Comparison of ENCODE assay signal across 28 mouse cellular contexts in the genomic region with DNA sequence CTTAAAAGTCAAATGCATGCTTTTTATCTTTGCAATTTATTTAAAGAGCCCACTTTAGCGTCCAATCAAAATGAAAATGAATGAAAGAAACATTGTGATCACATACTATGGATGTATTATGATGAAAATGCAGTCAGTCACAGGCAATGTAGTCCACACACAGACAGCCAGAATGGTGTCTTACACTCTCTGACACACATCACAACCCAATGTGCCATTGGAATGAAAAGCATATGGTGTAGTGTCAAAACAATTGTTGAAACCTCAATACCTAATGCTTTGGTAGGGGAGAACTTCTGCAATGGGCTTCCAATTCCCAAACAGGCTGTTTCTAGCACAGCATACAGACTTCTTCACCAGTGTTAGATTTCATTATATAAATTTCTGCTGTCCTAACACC.
"Had no signal": no experiment of that assay in that cellular context is flagged by ENCODE, and none has a peak within 500 bp of the region (broad histone marks: within the 10 kb centered on the region; RNA-seq: fewer than 3 reads in every experiment).

No protein-coding gene starts in this region.

- H3K4me1 ChIP-seq: heart, embryonic 13.5 days; heart, embryonic 15.5 days; hindbrain, embryonic 13.5 days; hindbrain, embryonic 15.5 days; intestine, embryonic 15.5 days; limb, embryonic 10.5 days; limb, embryonic 12.5 days; liver, embryonic 13.5 days; liver, embryonic 15.5 days had no signal

- DNase-seq: gastrocnemius, adult 2 months; gastrocnemius, postnatal 10 days; gastrocnemius, postnatal 36 days; heart, adult 18-20 months; heart, postnatal 14 days; heart, postnatal 36 days; kidney, adult 18-20 months; kidney, adult 8-10 months; kidney, postnatal 10 days; kidney, postnatal 25 days; kidney, postnatal 4 days; liver; liver, embryonic 13.5 days; liver, postnatal 0 days had no signal

- H3K9me3 ChIP-seq: heart, embryonic 13.5 days; heart, embryonic 15.5 days; hindbrain, embryonic 13.5 days; hindbrain, embryonic 15.5 days; intestine, embryonic 15.5 days; limb, embryonic 10.5 days; limb, embryonic 12.5 days; liver, embryonic 13.5 days; liver, embryonic 15.5 days had no signal

- H3K4me2 ChIP-seq: heart, embryonic 11.5 days; heart, embryonic 13.5 days; heart, embryonic 15.5 days; hindbrain, embryonic 13.5 days; hindbrain, embryonic 15.5 days; intestine, embryonic 15.5 days; limb, embryonic 12.5 days; liver, embryonic 11.5 days; liver, embryonic 13.5 days; liver, embryonic 15.5 days had no signal

- H3K27me3 ChIP-seq: heart, embryonic 13.5 days; heart, embryonic 15.5 days; hindbrain, embryonic 13.5 days; hindbrain, embryonic 15.5 days; intestine, embryonic 15.5 days; limb, embryonic 12.5 days; liver, embryonic 13.5 days; liver, embryonic 15.5 days had no signal

- ATAC-seq: inflammation-experienced regulatory T-cells, adult 6 months; intestine, embryonic 15.5 days; intestine, postnatal 0 days; liver, postnatal 0 days had no signal

- H3K36me3 ChIP-seq: heart, embryonic 13.5 days; heart, embryonic 15.5 days; hindbrain, embryonic 13.5 days; hindbrain, embryonic 15.5 days; intestine, embryonic 15.5 days; limb, embryonic 10.5 days; limb, embryonic 12.5 days; liver, embryonic 13.5 days; liver, embryonic 15.5 days had no signal

- H3K4me3 ChIP-seq: gastrocnemius, adult 2 months; heart, embryonic 13.5 days; heart, embryonic 15.5 days; hindbrain, embryonic 13.5 days; hindbrain, embryonic 15.5 days; intestine, embryonic 15.5 days; layer of hippocampus, adult 2 months; left cerebral cortex, adult 2 months; limb, embryonic 10.5 days; limb, embryonic 12.5 days; liver, embryonic 13.5 days; liver, embryonic 15.5 days had no signal

- H3K9ac ChIP-seq: heart, embryonic 13.5 days; heart, embryonic 15.5 days; hindbrain, embryonic 13.5 days; hindbrain, embryonic 15.5 days; intestine, embryonic 15.5 days; limb, embryonic 12.5 days; liver, embryonic 13.5 days; liver, embryonic 15.5 days; liver, postnatal 0 days had no signal

- H3K27ac ChIP-seq: gastrocnemius, adult 2 months; heart, embryonic 13.5 days; heart, embryonic 15.5 days; hindbrain, embryonic 13.5 days; hindbrain, embryonic 15.5 days; intestine, embryonic 15.5 days; layer of hippocampus, adult 2 months; left cerebral cortex, adult 2 months; limb, embryonic 10.5 days; limb, embryonic 12.5 days; liver, embryonic 13.5 days; liver, embryonic 15.5 days had no signal
